8 mouse cellular contexts compared by ENCODE assay signal in genomic region chr5:28329024-28329806, GRCm38 (mm10). TPM values are rescaled to one million over a fixed set of nuclear protein-coding genes. Genes with fewer than 3 reads are reported as not detected.
DNase-seq lines count a peak whose midpoint lies in the region.

No protein-coding gene starts in this region.

- DNase-seq in adrenal gland, postnatal 10 days = peak; percentile 12
- no peak for DNase-seq in adrenal gland, postnatal 25 days
- peak; percentile 80 to 84 for DNase-seq in B cell, adult 2 months
- peak; percentile 53 for DNase-seq in cerebellum, adult 8-10 months
- peak; percentile 25 to 45 for DNase-seq in kidney, postnatal 25 days
- peak; percentile 27 for DNase-seq in spleen, adult 12 weeks (ENCODE audit: low spot score)
- DNase-seq in left cerebral cortex, adult 9 months (ENCODE audit: low spot score in 2 of 2) = no peak
- DNase-seq in urinary bladder, postnatal 4 days (ENCODE audit: low spot score in 2 of 2) = no peak

RNA-seq across cellular contexts. Expression of gene Rbm33, which starts 12.3 kb away (rescaled TPM):
- 10 to 100 TPM; 46.8 to 52.7 TPM for total RNA-seq in adrenal gland, postnatal 10 days (2021)
- total RNA-seq in adrenal gland, postnatal 25 days (2021) = 43.4 and 54.4 TPM in 2 replicates

Comparison
In these comparisons a context has a peak if more than half of its experiments do, and no peak if none do; other contexts are left out.
1. DNase-seq: peak in adrenal gland, postnatal 10 days (single experiment), B cell, adult 2 months (2 of 2), cerebellum, adult 8-10 months (single experiment), kidney, postnatal 25 days (2 of 2) and spleen, adult 12 weeks (single experiment); none in adrenal gland, postnatal 25 days (single experiment), left cerebral cortex, adult 9 months (0 of 2) and urinary bladder, postnatal 4 days (0 of 2).